Mouse (Mus musculus): Measurements from ENCODE around the gene Cib1.

DNA sequence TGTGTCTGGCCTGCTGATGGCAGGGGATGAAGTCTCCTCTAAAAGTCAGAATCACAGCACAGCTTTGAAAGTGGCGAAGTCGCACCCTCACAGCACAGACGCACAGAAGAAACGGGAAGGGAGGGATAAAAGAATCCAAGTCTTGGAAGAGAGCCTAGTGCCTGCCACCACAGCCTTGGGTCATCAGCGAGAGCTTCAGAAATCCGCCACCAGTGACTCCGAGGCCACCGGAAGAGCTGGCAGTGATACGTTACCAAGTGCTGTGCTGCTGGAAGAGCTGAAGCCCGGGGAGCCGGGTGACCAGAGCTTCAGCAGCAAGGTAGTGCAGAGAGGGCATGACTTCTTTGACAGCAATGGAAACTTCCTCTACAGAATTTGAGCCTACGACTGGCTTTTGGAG, 32.0 kb upstream of the Cib1 start:
- no peak for TF ChIP-seq CTCF (conservative IDR thresholded peaks at IDR 0.05; ENCODE audit: insufficient read depth, insufficient read length, low read depth, low read length)
- no peak for TF ChIP-seq POLR2A (IDR thresholded peaks at IDR 0.05; ENCODE audit: low read depth, low read length)

All from kidney, adult 2 months (tissue).